Mouse (Mus musculus): ENCODE results near the gene Eral1. TPM values are rescaled to one million over a fixed set of nuclear protein-coding genes. Genes with fewer than 3 reads are reported as not detected.
"Not testable (repeated sequence)": the region's sequence is repeated elsewhere in the genome, so short reads cannot be mapped to it uniquely, and the experiment has no call there.

Eral1 gene
- polyA plus RNA-seq, 1 experiment from 2014 or later: 33.4 TPM

DNA sequence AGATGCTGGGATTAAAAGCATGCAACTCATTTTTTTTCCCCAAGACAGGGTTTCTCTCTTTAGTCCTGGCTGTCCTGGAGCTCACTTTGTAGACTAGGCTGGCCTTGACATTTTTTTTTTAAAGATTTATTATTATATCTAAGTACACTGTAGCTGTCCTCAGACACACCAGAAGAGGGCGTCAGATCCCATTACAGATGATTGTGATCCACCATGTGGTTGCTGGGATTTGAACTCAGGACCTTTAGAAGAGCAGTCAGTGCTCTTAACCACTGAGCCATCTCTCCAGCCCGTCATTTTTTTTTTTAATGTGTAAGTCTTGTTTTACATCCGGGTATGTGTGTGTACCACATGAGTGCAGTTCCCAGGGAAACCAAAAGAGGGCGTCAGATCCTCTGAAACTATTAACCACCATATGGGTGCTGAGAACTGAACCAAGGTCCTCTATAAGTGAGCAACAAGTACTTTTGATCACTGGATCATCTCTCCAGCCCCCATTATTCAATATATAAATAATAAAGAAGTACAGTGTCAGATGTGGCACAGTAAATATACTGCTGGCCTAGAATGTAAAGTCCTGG is 37.8 kb downstream of the Eral1 start:
- not testable (repeated sequence) for ATAC-seq (ENCODE audit: insufficient number of reproducible peaks, insufficient read depth, low FRiP score, low read depth); H3K27ac ChIP-seq (ENCODE audit: low read length); H3K9me3 ChIP-seq (ENCODE audit: control insufficient read depth, low read depth, low read length); H3K9ac ChIP-seq (replicated peaks; ENCODE audit: low read depth, low read length); H3K36me3 ChIP-seq (ENCODE audit: control insufficient read depth, insufficient read depth, low read length); H3K4me1 ChIP-seq (ENCODE audit: control insufficient read depth, insufficient read depth, low read length); H3K4me3 ChIP-seq (ENCODE audit: low read depth, low read length); H3K27me3 ChIP-seq (ENCODE audit: control insufficient read depth, insufficient read depth, low read length); H3K4me2 ChIP-seq (replicated peaks; ENCODE audit: low read depth, low read length)
- WGBS: 92% methylated on average over 4 of the region's 4 CpGs

DNA sequence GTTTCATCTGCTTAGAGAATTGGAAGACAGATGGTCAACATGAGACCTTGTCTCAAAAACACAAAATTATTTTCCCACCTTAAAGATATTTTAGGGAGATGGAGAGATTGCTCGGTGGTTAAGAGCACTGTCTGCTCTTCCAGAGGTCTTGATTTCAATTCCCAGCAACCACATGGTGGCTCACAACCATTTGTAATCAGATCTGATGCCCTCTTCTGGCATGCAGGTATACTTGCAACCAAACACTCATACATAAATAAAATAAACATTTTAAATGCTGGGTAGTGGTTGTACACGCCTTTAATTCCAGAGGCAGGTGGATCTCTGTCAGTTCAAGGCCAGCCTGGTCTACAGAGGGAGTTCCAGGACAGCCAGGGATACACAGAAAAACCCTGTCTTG is 39.3 kb downstream of the Eral1 start:
- Histone ChIP-seq H3K9me3 (ENCODE audit: control insufficient read depth, low read depth, low read length) (no peaks in the 10 kb centered on the region), H3K4me1 (ENCODE audit: control insufficient read depth, insufficient read depth, low read length) (peaks cover 4% of the 10 kb centered on the region; the same call in 1 of the 2 replicates), H3K4me3 (ENCODE audit: low read depth, low read length) (no peak overlapping the region), H3K27ac (ENCODE audit: low read length) (no peak overlapping the region), H3K27me3 (ENCODE audit: control insufficient read depth, insufficient read depth, low read length) (no peaks in the 10 kb centered on the region), H3K36me3 (ENCODE audit: control insufficient read depth, insufficient read depth, low read length) (peaks cover 2% of the 10 kb centered on the region; the same call in 1 of the 2 replicates), H3K9ac (replicated peaks; ENCODE audit: low read depth, low read length) (no peak overlapping the region), H3K4me2 (replicated peaks; ENCODE audit: low read depth, low read length) (no peak overlapping the region)
- 67% methylated on average over 2 of the region's 2 CpGs for WGBS
- no peak for ATAC-seq (ENCODE audit: insufficient number of reproducible peaks, insufficient read depth, low FRiP score, low read depth)

DNA sequence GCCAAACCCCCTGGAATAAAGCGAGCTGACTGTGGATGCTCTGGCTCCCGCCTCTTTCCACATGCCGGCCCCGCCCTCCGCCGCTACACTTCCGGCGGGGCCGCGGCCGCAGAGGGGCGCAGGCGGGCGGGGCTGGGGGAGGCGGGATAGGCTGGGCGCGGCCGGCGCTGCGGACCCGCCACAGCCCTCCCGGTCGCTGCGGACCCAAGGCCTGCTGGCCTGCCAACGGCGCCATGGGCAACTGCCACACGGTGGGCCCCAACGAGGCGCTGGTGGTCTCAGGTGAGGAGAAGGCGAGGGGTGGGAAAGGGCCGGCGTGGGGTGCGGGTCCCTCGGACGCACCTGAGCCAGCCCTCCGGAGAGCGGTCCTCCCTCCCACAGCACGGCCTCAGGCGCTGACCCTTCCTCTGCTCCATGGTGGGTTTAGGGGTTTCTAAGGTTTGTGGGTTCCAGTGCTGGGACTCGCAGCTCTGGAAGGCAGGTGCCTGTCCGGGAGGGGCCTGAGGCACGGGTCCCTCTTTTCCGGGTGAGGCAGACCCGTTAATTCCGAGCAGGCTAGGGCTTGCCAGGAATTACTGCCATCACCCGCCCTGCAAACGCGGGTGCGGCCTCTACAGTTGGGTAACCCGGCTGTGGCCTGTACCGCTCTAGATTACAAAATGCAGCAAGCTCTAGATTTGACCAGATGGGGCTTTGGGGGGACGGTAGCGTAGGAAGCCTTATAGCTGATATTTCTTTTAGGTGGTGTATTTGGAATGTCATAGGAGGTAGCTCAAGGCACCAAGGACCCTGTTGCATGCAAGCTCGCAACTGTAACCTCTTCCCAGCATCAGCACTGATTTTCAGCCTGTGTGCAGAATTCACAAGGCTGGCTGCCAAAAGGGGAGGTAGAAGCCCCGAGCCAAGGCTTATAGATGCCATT is 42.1 kb downstream of the Eral1 start, which contains the start of gene Flot2:
Gene Flot2, plus strand, starts transcription at position 101 of the 922 bp plus-strand sequence.
- Histone ChIP-seq H3K4me1 (ENCODE audit: control insufficient read depth, insufficient read depth, low read length) (peaks cover 6% of the 10 kb centered on the region; the same call in 1 of the 2 replicates), H3K4me3 (ENCODE audit: low read depth, low read length) (peak within 1 kb of the TSS; percentile 64), H3K36me3 (ENCODE audit: control insufficient read depth, insufficient read depth, low read length) (no peaks in the 10 kb centered on the region; the same call in 1 of the 2 replicates), H3K9me3 (ENCODE audit: control insufficient read depth, low read depth, low read length) (no peaks in the 10 kb centered on the region), H3K9ac (replicated peaks; ENCODE audit: low read depth, low read length) (peak within 1 kb of the TSS; percentile 56), H3K27ac (ENCODE audit: low read length) (peak within 1 kb of the TSS; percentile 80; the same call in 1 of the 2 replicates), H3K27me3 (ENCODE audit: control insufficient read depth, insufficient read depth, low read length) (no peaks in the 10 kb centered on the region), H3K4me2 (replicated peaks; ENCODE audit: low read depth, low read length) (peak within 1 kb of the TSS; percentile 78)
- ATAC-seq (ENCODE audit: insufficient number of reproducible peaks, insufficient read depth, low FRiP score, low read depth): peak; percentile 84
- WGBS: 2% methylated on average over 55 of the region's 55 CpGs

DNA sequence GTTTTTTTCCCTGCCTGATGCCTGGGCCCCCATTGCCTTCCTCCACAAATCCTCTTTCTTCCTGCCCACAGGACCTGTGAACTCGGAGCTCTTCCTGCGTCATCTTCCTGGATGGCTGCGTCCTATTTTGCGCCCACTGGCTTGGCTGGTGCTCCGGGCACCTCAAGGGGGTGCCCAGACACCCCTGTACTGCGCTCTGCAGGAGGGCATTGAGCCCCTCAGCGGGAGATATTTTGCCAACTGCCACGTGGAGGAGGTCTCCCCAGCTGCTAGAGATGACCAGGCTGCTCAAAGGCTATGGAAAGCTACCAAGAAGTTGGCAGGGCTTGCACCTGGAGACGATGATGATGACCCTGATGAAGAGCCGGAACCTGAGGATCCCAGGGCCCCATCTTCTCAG is 43.4 kb downstream of the Eral1 start:
- Histone ChIP-seq H3K4me1 (ENCODE audit: control insufficient read depth, insufficient read depth, low read length) (peaks cover 11% of the 10 kb centered on the region; the same call in 1 of the 2 replicates), H3K9me3 (ENCODE audit: control insufficient read depth, low read depth, low read length) (no peaks in the 10 kb centered on the region), H3K4me2 (replicated peaks; ENCODE audit: low read depth, low read length) (no peak overlapping the region), H3K27ac (ENCODE audit: low read length) (no peak overlapping the region), H3K9ac (replicated peaks; ENCODE audit: low read depth, low read length) (no peak overlapping the region), H3K27me3 (ENCODE audit: control insufficient read depth, insufficient read depth, low read length) (no peaks in the 10 kb centered on the region), H3K36me3 (ENCODE audit: control insufficient read depth, insufficient read depth, low read length) (no peaks in the 10 kb centered on the region; the same call in 1 of the 2 replicates), H3K4me3 (ENCODE audit: low read depth, low read length) (no peak overlapping the region)
- ATAC-seq (ENCODE audit: insufficient number of reproducible peaks, insufficient read depth, low FRiP score, low read depth): no peak
- 83% methylated on average over 10 of the region's 10 CpGs for WGBS

DNA sequence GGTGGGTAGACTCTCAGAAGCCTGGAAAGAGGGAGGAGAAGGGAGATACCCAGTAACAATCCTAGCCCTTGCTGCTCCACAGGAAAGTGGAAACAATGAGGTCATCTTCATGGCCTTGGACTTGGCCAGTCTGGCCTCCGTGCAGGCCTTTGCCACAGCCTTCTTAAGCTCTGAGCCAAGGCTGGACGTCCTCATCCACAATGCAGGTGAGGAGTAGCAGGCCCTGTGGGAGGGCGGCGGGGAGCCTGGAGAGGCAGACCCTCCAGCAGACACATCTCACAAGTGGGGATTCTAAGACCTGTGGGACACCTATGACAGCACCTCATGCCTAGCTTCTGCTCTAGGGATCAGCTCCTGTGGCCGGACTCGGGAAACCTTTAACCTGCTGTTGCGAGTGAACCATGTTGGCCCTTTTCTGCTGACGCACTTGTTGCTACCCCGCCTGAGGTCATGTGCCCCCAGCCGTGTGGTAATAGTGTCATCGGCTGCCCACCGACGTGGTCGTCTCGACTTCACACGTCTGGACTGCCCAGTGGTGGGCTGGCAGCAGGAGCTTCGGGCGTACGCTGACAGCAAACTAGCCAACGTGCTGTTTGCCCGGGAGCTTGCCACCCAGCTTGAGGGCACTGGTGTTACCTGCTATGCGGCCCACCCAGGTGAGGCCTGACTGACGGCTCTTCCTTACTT is 46.1 kb downstream of the Eral1 start:
- 91% methylated on average over 23 of the region's 23 CpGs for WGBS
- Histone ChIP-seq H3K4me2 (replicated peaks; ENCODE audit: low read depth, low read length) (no peak overlapping the region), H3K36me3 (ENCODE audit: control insufficient read depth, insufficient read depth, low read length) (peaks cover 4% of the 10 kb centered on the region; the same call in 1 of the 2 replicates), H3K9ac (replicated peaks; ENCODE audit: low read depth, low read length) (no peak overlapping the region), H3K27ac (ENCODE audit: low read length) (no peak overlapping the region), H3K9me3 (ENCODE audit: control insufficient read depth, low read depth, low read length) (no peaks in the 10 kb centered on the region), H3K4me1 (ENCODE audit: control insufficient read depth, insufficient read depth, low read length) (peaks cover 11% of the 10 kb centered on the region; the same call in 1 of the 2 replicates), H3K4me3 (ENCODE audit: low read depth, low read length) (no peak overlapping the region), H3K27me3 (ENCODE audit: control insufficient read depth, insufficient read depth, low read length) (no peaks in the 10 kb centered on the region)
- ATAC-seq (ENCODE audit: insufficient number of reproducible peaks, insufficient read depth, low FRiP score, low read depth): no peak

DNA sequence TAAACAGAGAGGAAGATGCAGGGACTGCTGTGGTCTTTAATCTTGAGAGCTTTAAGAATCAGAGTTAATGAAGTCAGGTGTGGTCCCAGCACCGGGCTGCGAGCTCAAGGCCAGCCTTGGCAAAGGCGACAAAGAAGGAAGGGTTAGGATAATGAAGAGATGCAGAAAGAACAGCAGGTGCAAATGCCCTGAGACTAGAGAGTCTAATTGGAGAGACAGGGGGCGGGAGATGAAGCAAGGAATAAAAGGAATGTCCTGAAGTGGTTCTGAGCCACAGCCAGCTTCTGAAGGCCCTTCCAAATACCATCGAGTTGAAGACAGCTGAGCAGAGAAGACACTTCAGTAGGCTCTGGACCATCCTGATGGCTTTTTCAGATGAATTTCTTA is 47.4 kb downstream of the Eral1 start:
- H3K9ac ChIP-seq (replicated peaks; ENCODE audit: low read depth, low read length): peak overlapping the region; percentile 52
- WGBS: 15% methylated on average over 5 of the region's 5 CpGs
- peak overlapping the region; percentile 87 for H3K4me2 ChIP-seq (replicated peaks; ENCODE audit: low read depth, low read length)
- H3K9me3 ChIP-seq (ENCODE audit: control insufficient read depth, low read depth, low read length): no peaks in the 10 kb centered on the region
- no peaks in the 10 kb centered on the region for H3K27me3 ChIP-seq (ENCODE audit: control insufficient read depth, insufficient read depth, low read length)
- peaks cover 11% of the 10 kb centered on the region; the same call in 1 of the 2 replicates for H3K4me1 ChIP-seq (ENCODE audit: control insufficient read depth, insufficient read depth, low read length)
- H3K27ac ChIP-seq (ENCODE audit: low read length): peak overlapping the region; percentile 82; the same call in 1 of the 2 replicates
- no peak for ATAC-seq (ENCODE audit: insufficient number of reproducible peaks, insufficient read depth, low FRiP score, low read depth)
- peak overlapping the region; percentile 80 for H3K4me3 ChIP-seq (ENCODE audit: low read depth, low read length)
- peaks cover 16% of the 10 kb centered on the region for H3K36me3 ChIP-seq (ENCODE audit: control insufficient read depth, insufficient read depth, low read length)

DNA sequence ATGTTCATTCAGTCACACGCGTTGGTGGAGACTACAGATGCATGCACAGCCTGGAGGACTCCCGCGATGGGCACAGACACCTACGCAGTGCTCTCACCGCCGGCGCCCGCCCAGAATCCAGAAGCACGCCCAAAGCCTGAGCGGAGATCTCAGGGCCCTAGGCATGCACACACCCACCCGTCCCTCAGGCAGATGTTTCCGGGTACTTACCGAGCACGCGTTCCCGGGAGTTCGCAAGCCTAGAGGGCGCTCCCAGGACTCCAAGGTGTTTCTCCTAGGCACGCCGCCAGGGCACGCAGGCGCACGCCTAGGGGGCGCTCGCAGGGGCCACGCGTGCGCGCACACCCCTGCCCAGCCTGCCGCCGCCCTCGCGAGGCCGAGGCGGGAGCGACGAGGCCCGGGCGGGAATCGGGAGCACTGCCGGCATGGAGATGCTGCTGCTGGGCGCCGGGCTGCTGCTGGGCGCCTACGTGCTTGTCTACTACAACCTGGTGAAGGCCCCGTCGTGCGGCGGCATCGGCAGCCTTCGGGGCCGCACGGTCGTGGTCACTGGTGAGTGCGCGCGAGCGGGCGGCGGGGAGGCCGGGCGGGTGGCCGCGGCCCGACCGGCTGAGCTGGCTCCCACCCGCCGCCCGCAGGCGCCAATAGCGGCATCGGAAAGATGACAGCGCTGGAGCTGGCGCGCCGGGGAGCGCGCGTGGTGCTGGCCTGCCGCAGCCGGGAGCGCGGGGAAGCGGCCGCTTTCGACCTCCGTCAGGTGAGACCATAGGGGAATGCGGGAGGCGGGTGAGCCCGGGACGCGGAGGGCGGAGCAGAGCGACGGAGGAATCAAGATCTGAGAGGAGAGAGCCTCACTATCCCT is 48.0 kb downstream of the Eral1 start, which contains the start of gene Dhrs13:
Gene Dhrs13, plus strand, starts transcription at position 334 of the 862 bp plus-strand sequence.
- no peaks in the 10 kb centered on the region for H3K27me3 ChIP-seq (ENCODE audit: control insufficient read depth, insufficient read depth, low read length)
- peak within 1 kb of the TSS; percentile 82 for H3K27ac ChIP-seq (ENCODE audit: low read length)
- H3K4me3 ChIP-seq (ENCODE audit: low read depth, low read length): peak within 1 kb of the TSS; percentile 80
- H3K36me3 ChIP-seq (ENCODE audit: control insufficient read depth, insufficient read depth, low read length): peaks cover 22% of the 10 kb centered on the region
- H3K4me2 ChIP-seq (replicated peaks; ENCODE audit: low read depth, low read length): peak within 1 kb of the TSS; percentile 87
- ATAC-seq (ENCODE audit: insufficient number of reproducible peaks, insufficient read depth, low FRiP score, low read depth): peak; percentile 90
- under 1% methylated on average over 96 of the region's 96 CpGs for WGBS
- H3K4me1 ChIP-seq (ENCODE audit: control insufficient read depth, insufficient read depth, low read length): peaks cover 7% of the 10 kb centered on the region; the same call in 1 of the 2 replicates
- peak within 1 kb of the TSS; percentile 52 for H3K9ac ChIP-seq (replicated peaks; ENCODE audit: low read depth, low read length)
- H3K9me3 ChIP-seq (ENCODE audit: control insufficient read depth, low read depth, low read length): no peaks in the 10 kb centered on the region
